Mouse (Mus musculus): Measurements from ENCODE around the gene Gpr149. TPM values are rescaled to one million over a fixed set of nuclear protein-coding genes. Genes with fewer than 3 reads are reported as not detected.

Gene Gpr149
- total RNA-seq, 2 experiments from 2014 or later: not detected

Other genes with a start within 250 kb of the Gpr149 start
- 20.9 and 36.5 TPM in 2 replicates for gene Dhx36, start 98.1 kb downstream of the Gpr149 start, total RNA-seq (2015; ENCODE audit: low replicate concordance)
- gene Dhx36, start 98.1 kb downstream of the Gpr149 start, total RNA-seq (2017; ENCODE audit: low replicate concordance): 14.2 and 18.2 TPM in 2 replicates